Mouse (Mus musculus) lung, adult 2 months (tissue): ENCODE data around the gene Ptpa.

Source experiments
- CTCF ChIP-seq: fragments of 200-500 bp; IDR thresholded peaks from 2 replicates; pipeline ENCODE4 v1.5.1; 2011; ENCODE audit warnings: mild to moderate bottlenecking, low read length, control low read depth; ENCODE audit not compliant: insufficient read depth
- POLR2A ChIP-seq: fragments of 200-500 bp; IDR thresholded peaks from 2 replicates; pipeline ENCODE4 v1.6.1; 2011; ENCODE audit warnings: low read depth, mild to moderate bottlenecking, control low read depth, low read length, borderline replicate concordance; ENCODE audit errors: extremely low read depth

DNA sequence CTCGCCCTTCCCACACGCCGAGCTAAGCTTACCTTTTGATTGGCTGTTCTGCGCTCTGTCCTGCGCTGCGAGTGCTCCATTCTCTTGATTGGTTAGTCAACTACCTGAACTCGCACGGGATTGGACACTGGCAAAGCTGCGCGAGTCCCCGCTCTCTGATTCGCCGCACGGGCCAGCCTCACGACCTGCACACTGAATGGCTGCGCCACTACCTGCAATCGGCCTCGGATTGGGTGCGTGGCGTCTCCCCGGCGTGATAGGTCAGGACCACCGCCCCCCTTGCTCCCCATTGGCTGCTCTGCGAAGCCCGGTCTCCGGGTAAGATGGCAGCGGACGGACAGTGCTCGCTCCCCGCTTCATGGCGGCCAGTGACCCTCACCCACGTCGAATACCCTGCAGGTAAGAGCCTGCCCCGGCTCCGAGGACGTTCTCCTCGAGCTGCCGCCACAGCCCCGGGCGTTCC, 23.7 kb upstream of the Ptpa start, which contains the start of gene Dolpp1:
- TF ChIP-seq CTCF (no peak), POLR2A (peak; percentile 69; the same call in 1 of the 2 replicates)
